Comparison of ENCODE assay signal across 31 mouse cellular contexts in genomic region chr17:46877061-46877460, GRCm38 (mm10). TPM values are rescaled to one million over a fixed set of nuclear protein-coding genes. Genes with fewer than 3 reads are reported as not detected.
DNase-seq lines count a peak whose midpoint lies in the region; ATAC-seq and TF ChIP-seq lines count a peak whose summit lies in the region.
"Had no signal": no experiment of that assay in that cellular context is flagged by ENCODE, and none has a peak within 500 bp of the region (broad histone marks: within the 10 kb centered on the region; RNA-seq: fewer than 3 reads in every experiment).

No protein-coding gene starts in this region.

- no peak for DNase-seq in embryonic facial prominence, embryonic 10.5 days (ENCODE audit: low spot score)
- DNase-seq in kidney, postnatal 0 days (ENCODE audit: low spot score): no peak
- no peak for DNase-seq in kidney, postnatal 4 days
- DNase-seq in limb, embryonic 10.5 days (ENCODE audit: low spot score): no peak
- no peak for DNase-seq in testis, postnatal 14 days (ENCODE audit: low spot score)
- DNase-seq in urinary bladder, postnatal 10 days (ENCODE audit: low spot score): no peak
- DNase-seq: adrenal gland, postnatal 25 days; cerebellum, adult 9-10 months; gastrocnemius, postnatal 36 days; heart, adult 2 months; heart, postnatal 36 days; kidney, postnatal 14 days; layer of hippocampus, adult 9-11 months; retina, postnatal 1 day; right cerebral cortex, postnatal 25 days; spleen, adult 18-20 months; thymus, adult 2 months had no signal

- H3K9me3 ChIP-seq in embryonic facial prominence, embryonic 15.5 days (replicated peaks): no peaks in the 10 kb centered on the region
- H3K9me3 ChIP-seq in embryonic facial prominence, embryonic 10.5 days: no peaks in the 10 kb centered on the region
- H3K9me3 ChIP-seq in kidney, postnatal 0 days (replicated peaks; ENCODE audit: low read length): no peaks in the 10 kb centered on the region
- H3K9me3 ChIP-seq in limb, embryonic 10.5 days (replicated peaks): no peaks in the 10 kb centered on the region
- H3K9me3 ChIP-seq in stomach, embryonic 16.5 days (replicated peaks; ENCODE audit: control insufficient read depth, low read length): no peaks in the 10 kb centered on the region
- H3K9me3 ChIP-seq: forebrain, embryonic 13.5 days; heart, embryonic 15.5 days; hindbrain, embryonic 13.5 days; lung, embryonic 15.5 days; megakaryocyte, embryonic 14.5 days; midbrain, embryonic 15.5 days; neural tube, embryonic 12.5 days had no signal

- no peaks in the 10 kb centered on the region for H3K36me3 ChIP-seq in embryonic facial prominence, embryonic 15.5 days
- no peaks in the 10 kb centered on the region for H3K36me3 ChIP-seq in embryonic facial prominence, embryonic 10.5 days (replicated peaks)
- no peaks in the 10 kb centered on the region for H3K36me3 ChIP-seq in kidney, postnatal 0 days (ENCODE audit: insufficient read depth, low read length)
- 0 out of 2 replicates have a peak, but pooled peaks cover under 1% of the 10 kb centered on the region for H3K36me3 ChIP-seq in limb, embryonic 10.5 days
- no peaks in the 10 kb centered on the region for H3K36me3 ChIP-seq in stomach, embryonic 16.5 days (ENCODE audit: control insufficient read depth, insufficient read depth, low read length)
- H3K36me3 ChIP-seq: heart, embryonic 15.5 days; hindbrain, embryonic 13.5 days; lung, embryonic 15.5 days; midbrain, embryonic 15.5 days; neural tube, embryonic 12.5 days had no signal

- no peaks in the 10 kb centered on the region for H3K27me3 ChIP-seq in embryonic facial prominence, embryonic 15.5 days
- H3K27me3 ChIP-seq in embryonic facial prominence, embryonic 10.5 days (replicated peaks; ENCODE audit: low read depth, poor library complexity, severe bottlenecking): no peaks in the 10 kb centered on the region
- H3K27me3 ChIP-seq in kidney, postnatal 0 days (ENCODE audit: insufficient read depth, low read length): no peaks in the 10 kb centered on the region
- no peaks in the 10 kb centered on the region for H3K27me3 ChIP-seq in limb, embryonic 10.5 days (ENCODE audit: low read depth, poor library complexity, severe bottlenecking)
- no peaks in the 10 kb centered on the region for H3K27me3 ChIP-seq in stomach, embryonic 16.5 days (ENCODE audit: control insufficient read depth, insufficient read depth, low read length)
- H3K27me3 ChIP-seq: forebrain, embryonic 13.5 days; heart, embryonic 15.5 days; hindbrain, embryonic 13.5 days; lung, embryonic 15.5 days; midbrain, embryonic 15.5 days; neural tube, embryonic 12.5 days had no signal

- no peak overlapping the region for H3K4me3 ChIP-seq in embryonic facial prominence, embryonic 15.5 days (replicated peaks)
- no peak overlapping the region for H3K4me3 ChIP-seq in embryonic facial prominence, embryonic 10.5 days
- H3K4me3 ChIP-seq in kidney, postnatal 0 days (replicated peaks; ENCODE audit: low read depth, low read length): no peak overlapping the region
- H3K4me3 ChIP-seq in limb, embryonic 10.5 days: no peak overlapping the region
- H3K4me3 ChIP-seq in stomach, embryonic 16.5 days (replicated peaks; ENCODE audit: low read length): no peak overlapping the region
- H3K4me3 ChIP-seq: erythroblast, embryonic 14.5 days; forebrain, embryonic 13.5 days; heart, adult 2 months; heart, embryonic 15.5 days; hindbrain, embryonic 13.5 days; left cerebral cortex, adult 2 months; lung, embryonic 15.5 days; megakaryocyte, embryonic 14.5 days; midbrain, embryonic 15.5 days; neural tube, embryonic 12.5 days had no signal

- WGBS in embryonic facial prominence, embryonic 15.5 days: 87% methylated on average over 5 of the region's 5 CpGs
- 95% methylated on average over 5 of the region's 5 CpGs for WGBS in embryonic facial prominence, embryonic 10.5 days
- 87% methylated on average over 5 of the region's 5 CpGs for WGBS in kidney, postnatal 0 days
- WGBS in limb, embryonic 10.5 days: 90% methylated on average over 5 of the region's 5 CpGs
- 65% methylated on average over 5 of the region's 5 CpGs for WGBS in stomach, embryonic 16.5 days

- no peak overlapping the region for H3K4me2 ChIP-seq in embryonic facial prominence, embryonic 15.5 days (replicated peaks)
- no peak overlapping the region for H3K4me2 ChIP-seq in kidney, postnatal 0 days (ENCODE audit: low read length)
- no peak overlapping the region for H3K4me2 ChIP-seq in stomach, embryonic 16.5 days (ENCODE audit: low read depth, low read length)
- H3K4me2 ChIP-seq: forebrain, embryonic 13.5 days; heart, embryonic 15.5 days; hindbrain, embryonic 13.5 days; lung, embryonic 15.5 days; midbrain, embryonic 15.5 days; neural tube, embryonic 12.5 days had no signal

- H3K4me1 ChIP-seq in embryonic facial prominence, embryonic 15.5 days: peaks cover 26% of the 10 kb centered on the region
- peaks cover 37% of the 10 kb centered on the region for H3K4me1 ChIP-seq in embryonic facial prominence, embryonic 10.5 days
- peaks cover 7% of the 10 kb centered on the region; the same call in 1 of the 2 replicates for H3K4me1 ChIP-seq in kidney, postnatal 0 days (replicated peaks; ENCODE audit: insufficient read depth, low read length)
- peaks cover 41% of the 10 kb centered on the region for H3K4me1 ChIP-seq in limb, embryonic 10.5 days
- peaks cover 28% of the 10 kb centered on the region for H3K4me1 ChIP-seq in stomach, embryonic 16.5 days (ENCODE audit: control insufficient read depth, insufficient read depth, low read length)
- H3K4me1 ChIP-seq: midbrain, embryonic 15.5 days had no signal

- H3K27ac ChIP-seq in embryonic facial prominence, embryonic 15.5 days (replicated peaks): peak overlapping the region; percentile 45; the same call in 1 of the 2 replicates
- H3K27ac ChIP-seq in embryonic facial prominence, embryonic 10.5 days (replicated peaks): no peak overlapping the region
- peak overlapping the region; percentile 36; the same call in 1 of the 2 replicates for H3K27ac ChIP-seq in kidney, postnatal 0 days
- H3K27ac ChIP-seq in limb, embryonic 10.5 days: peak overlapping the region; percentile 61
- H3K27ac ChIP-seq in stomach, embryonic 16.5 days (ENCODE audit: low read length): peak overlapping the region; percentile 81
- H3K27ac ChIP-seq: forebrain, embryonic 13.5 days; heart, adult 2 months; heart, embryonic 15.5 days; hindbrain, embryonic 13.5 days; left cerebral cortex, adult 2 months; liver, embryonic 14.5 days; lung, embryonic 15.5 days; midbrain, embryonic 15.5 days; neural tube, embryonic 12.5 days had no signal

- no peak overlapping the region for H3K9ac ChIP-seq in embryonic facial prominence, embryonic 15.5 days
- no peak overlapping the region for H3K9ac ChIP-seq in kidney, postnatal 0 days (ENCODE audit: low read depth, low read length)
- no peak overlapping the region for H3K9ac ChIP-seq in stomach, embryonic 16.5 days (ENCODE audit: low read length)
- H3K9ac ChIP-seq: forebrain, embryonic 13.5 days; heart, embryonic 15.5 days; hindbrain, embryonic 13.5 days; liver, embryonic 14.5 days; lung, embryonic 15.5 days; midbrain, embryonic 15.5 days; neural tube, embryonic 12.5 days had no signal

- no peak for TF ChIP-seq CTCF in kidney, postnatal 0 days (IDR thresholded peaks at IDR 0.05; ENCODE audit: low read depth)

- ATAC-seq in embryonic facial prominence, embryonic 15.5 days (ENCODE audit: insufficient number of reproducible peaks, low FRiP score, low TSS enrichment, low read depth): no peak
- ATAC-seq in kidney, postnatal 0 days (replicated peaks; ENCODE audit: low FRiP score, low read depth): no peak
- ATAC-seq in stomach, embryonic 16.5 days (ENCODE audit: insufficient read depth, low FRiP score): no peak
- ATAC-seq: forebrain, embryonic 13.5 days; inflammation-experienced regulatory T-cells, adult 6 months; midbrain, embryonic 15.5 days had no signal

RNA-seq across cellular contexts. Expression of gene Tbcc, which starts 13.4 kb away (rescaled TPM):
- polyA plus RNA-seq in embryonic facial prominence, embryonic 15.5 days (2015; fragmentation: Nextera tagmentation; extraction: Ambion mirVana): 59.7 and 62.7 TPM in 2 replicates
- 52.9 and 57.9 TPM in 2 replicates for polyA plus RNA-seq in embryonic facial prominence, embryonic 10.5 days (2016; fragmentation: Nextera tagmentation; extraction: Ambion mirVana)
- 58.2 and 71.4 TPM in 2 replicates for polyA plus RNA-seq in kidney, postnatal 0 days (2015; fragmentation: Nextera tagmentation; extraction: Ambion mirVana)
- 62.1 and 66.3 TPM in 2 replicates for polyA plus RNA-seq in limb, embryonic 10.5 days (2016; fragmentation: Nextera tagmentation; extraction: Ambion mirVana)
- polyA plus RNA-seq in stomach, embryonic 16.5 days (2015; fragmentation: Nextera tagmentation; extraction: Ambion mirVana): 25.8 and 34.8 TPM in 2 replicates

RNA-seq across cellular contexts. Expression of gene Bicral, which starts 18.8 kb away (rescaled TPM):
- 4.5 and 5.3 TPM in 2 replicates for polyA plus RNA-seq in embryonic facial prominence, embryonic 15.5 days (2015; fragmentation: Nextera tagmentation; extraction: Ambion mirVana)
- polyA plus RNA-seq in embryonic facial prominence, embryonic 10.5 days (2016; fragmentation: Nextera tagmentation; extraction: Ambion mirVana): 3.0 and 4.4 TPM in 2 replicates
- 2.9 and 4.1 TPM in 2 replicates for polyA plus RNA-seq in kidney, postnatal 0 days (2015; fragmentation: Nextera tagmentation; extraction: Ambion mirVana)
- 3.6 and 4.3 TPM in 2 replicates for polyA plus RNA-seq in limb, embryonic 10.5 days (2016; fragmentation: Nextera tagmentation; extraction: Ambion mirVana)
- polyA plus RNA-seq in stomach, embryonic 16.5 days (2015; fragmentation: Nextera tagmentation; extraction: Ambion mirVana): 3.4 and 4.0 TPM in 2 replicates

RNA-seq across cellular contexts. Expression of gene Prph2, which starts 33.2 kb away (rescaled TPM):
- polyA plus RNA-seq in embryonic facial prominence, embryonic 15.5 days (2015; fragmentation: Nextera tagmentation; extraction: Ambion mirVana): not detected in 2 replicates
- not detected in 2 replicates for polyA plus RNA-seq in embryonic facial prominence, embryonic 10.5 days (2016; fragmentation: Nextera tagmentation; extraction: Ambion mirVana)
- polyA plus RNA-seq in kidney, postnatal 0 days (2015; fragmentation: Nextera tagmentation; extraction: Ambion mirVana): 0.11 and 0.16 TPM in 2 replicates
- polyA plus RNA-seq in limb, embryonic 10.5 days (2016; fragmentation: Nextera tagmentation; extraction: Ambion mirVana): not detected in 2 replicates
- polyA plus RNA-seq in stomach, embryonic 16.5 days (2015; fragmentation: Nextera tagmentation; extraction: Ambion mirVana): not detected in 2 replicates
- polyA plus RNA-seq: embryonic facial prominence, embryonic 11.5 days; erythroblast, embryonic 14.5 days; forebrain, embryonic 13.5 days; heart, adult 2 months; heart, embryonic 15.5 days; hindbrain, embryonic 13.5 days; inflammation-experienced regulatory T-cells, adult 6 months; liver, embryonic 14.5 days; lung, embryonic 15.5 days; midbrain, embryonic 15.5 days; neural tube, embryonic 12.5 days had no signal
